Mouse (Mus musculus) cortical plate, adult 2 months (tissue): Measurements from ENCODE around the gene Minpp1.

Source experiments
- CTCF ChIP-seq: fragments of 200-500 bp; IDR thresholded peaks from 2 replicates; pipeline ENCODE4 v1.5.1; 2011; ENCODE audit warnings: mild to moderate bottlenecking, control low read depth, low read length; ENCODE audit not compliant: insufficient read depth; ENCODE audit errors: extremely low read depth
- POLR2A ChIP-seq: fragments of 200-500 bp; IDR thresholded peaks from 2 replicates; pipeline ENCODE4 v1.6.1; 2011; ENCODE audit warnings: mild to moderate bottlenecking, low read length, control low read depth; ENCODE audit not compliant: insufficient read depth; ENCODE audit errors: extremely low read depth

GRCm38 (mm10) chr19:32528723-32529122 is 43.2 kb downstream of the Minpp1 start:
- TF ChIP-seq CTCF: no peak
- TF ChIP-seq POLR2A: no peak
